Mouse (Mus musculus): ENCODE measurements around the gene Copa. TPM values are rescaled to one million over a fixed set of nuclear protein-coding genes. Genes with fewer than 3 reads are reported as not detected.

Gene Copa
- polyA plus RNA-seq, 1 experiment from 2014 or later, result 281 TPM

DNA sequence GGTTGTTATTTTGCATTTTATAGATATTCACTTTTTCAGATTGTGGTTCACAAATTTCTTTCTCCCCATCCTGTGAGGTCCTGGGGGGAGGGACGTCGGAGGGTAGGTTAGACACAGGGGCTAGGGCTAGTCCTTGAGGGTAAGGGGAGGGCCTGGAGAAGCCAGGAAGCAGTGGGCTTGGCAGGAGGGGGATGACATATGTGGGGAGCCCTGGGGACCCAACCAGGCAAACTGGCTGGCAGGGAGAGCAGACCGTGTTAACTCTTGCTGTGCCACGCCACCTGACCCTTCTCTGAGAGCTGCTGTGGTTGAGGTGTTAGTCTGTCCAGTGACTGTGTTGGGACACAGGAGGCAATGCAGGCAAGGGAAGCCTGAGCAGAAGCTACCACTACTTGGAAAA, 21.7 kb upstream of the Copa start:
- Histone ChIP-seq H3K27ac (no peak overlapping the region), H3K4me3 (no peak overlapping the region), H3K27me3 (peaks cover 18% of the 10 kb centered on the region), H3K4me2 (replicated peaks) (no peak overlapping the region), H3K4me1 (peaks cover 34% of the 10 kb centered on the region), H3K9ac (no peak overlapping the region), H3K36me3 (peaks cover 17% of the 10 kb centered on the region), H3K9me3 (no peaks in the 10 kb centered on the region)
- 33% methylated on average over 4 of the region's 4 CpGs for WGBS
- ATAC-seq (ENCODE audit: low FRiP score, low read depth), result no peak

DNA sequence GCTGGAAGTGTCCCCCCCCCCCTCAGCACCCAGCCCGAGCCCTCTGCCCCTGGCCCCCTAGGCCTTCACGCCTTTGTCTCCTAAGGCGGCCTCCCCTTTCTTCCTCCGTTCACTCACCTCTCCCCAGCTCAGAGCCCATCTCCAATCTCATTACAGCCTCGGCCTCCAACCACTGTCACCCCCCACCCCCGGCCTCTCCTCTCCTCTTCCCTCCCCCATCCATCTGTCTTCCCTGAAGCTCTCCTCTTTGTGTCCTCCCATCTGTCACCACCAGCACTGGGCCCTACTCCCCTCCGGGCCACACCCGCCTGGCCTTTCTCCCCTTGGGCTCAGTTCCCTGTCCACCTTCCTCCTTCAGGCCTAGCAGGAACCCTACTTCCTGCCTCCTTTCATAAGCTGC, 21.1 kb upstream of the Copa start:
- Histone ChIP-seq H3K4me3 (no peak overlapping the region), H3K36me3 (peaks cover 23% of the 10 kb centered on the region), H3K27me3 (peaks cover 12% of the 10 kb centered on the region), H3K4me2 (replicated peaks) (no peak overlapping the region), H3K4me1 (peaks cover 34% of the 10 kb centered on the region), H3K9me3 (no peaks in the 10 kb centered on the region), H3K27ac (no peak overlapping the region), H3K9ac (no peak overlapping the region)
- 34% methylated on average over 8 of the region's 8 CpGs for WGBS
- no peak for ATAC-seq (ENCODE audit: low FRiP score, low read depth)

DNA sequence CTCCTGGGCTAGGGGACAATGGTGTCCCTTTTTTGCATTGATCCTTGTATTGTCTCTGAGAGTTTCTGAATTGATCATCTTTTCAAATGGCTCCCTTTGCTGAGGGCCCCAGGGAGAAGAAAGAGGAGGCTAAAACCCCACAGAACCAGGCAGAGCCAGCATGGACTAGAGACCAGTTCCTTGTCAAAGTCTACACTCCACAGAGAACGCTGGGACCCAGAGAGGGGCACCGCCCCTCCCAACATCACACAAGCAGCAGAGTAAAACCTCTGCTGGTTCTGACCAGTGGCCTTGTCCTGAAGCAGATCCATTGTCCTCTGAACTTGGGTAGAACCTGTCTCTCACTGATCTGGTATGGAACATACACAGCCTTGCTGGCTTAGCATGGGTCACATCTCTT, 20.2 kb upstream of the Copa start:
- Histone ChIP-seq H3K4me3 (no peak overlapping the region), H3K9me3 (no peaks in the 10 kb centered on the region), H3K36me3 (peaks cover 32% of the 10 kb centered on the region), H3K4me2 (replicated peaks) (no peak overlapping the region), H3K4me1 (peaks cover 34% of the 10 kb centered on the region), H3K9ac (no peak overlapping the region), H3K27me3 (peaks cover 3% of the 10 kb centered on the region; the same call in 1 of the 2 replicates), H3K27ac (no peak overlapping the region)
- ATAC-seq (ENCODE audit: low FRiP score, low read depth), result no peak
- 84% methylated on average over 2 of the region's 2 CpGs for WGBS

DNA sequence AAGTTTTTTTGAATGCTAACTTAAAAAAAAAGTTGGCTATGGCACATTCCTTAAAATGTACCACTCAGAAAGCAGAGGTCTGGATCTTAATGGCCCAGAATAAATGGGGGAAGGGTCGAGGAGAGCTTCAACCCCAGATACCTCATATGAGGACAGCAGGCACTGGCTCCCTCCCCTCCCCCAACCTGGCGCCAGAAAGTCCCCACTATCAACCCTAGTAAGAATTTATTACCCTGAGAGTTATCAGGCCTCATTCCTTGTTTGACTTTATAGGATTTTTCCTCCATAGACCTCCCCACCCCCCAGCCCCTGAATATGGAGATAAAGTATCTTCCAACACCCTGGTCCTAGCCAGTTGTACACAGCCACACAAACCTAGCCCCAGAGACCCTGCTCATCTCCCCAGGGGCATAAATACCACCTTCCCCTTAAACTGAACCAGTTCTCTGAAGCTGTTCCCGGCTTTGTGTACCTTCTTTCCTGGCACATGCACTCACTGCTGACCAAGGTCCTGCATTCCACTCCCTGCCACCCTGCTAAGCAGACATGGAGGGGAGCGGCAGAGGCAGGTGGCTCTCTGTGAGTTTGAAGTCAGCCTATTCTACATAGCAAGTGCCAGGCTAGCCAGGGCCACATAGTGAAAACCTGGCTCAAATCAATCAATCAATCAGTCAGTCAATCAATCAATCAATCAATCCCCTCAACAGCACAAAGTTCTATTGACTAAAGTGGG, 18.9 kb upstream of the Copa start:
- Histone ChIP-seq H3K27me3 (no peaks in the 10 kb centered on the region), H3K9ac (no peak overlapping the region), H3K4me1 (peaks cover 24% of the 10 kb centered on the region), H3K4me2 (replicated peaks) (no peak overlapping the region), H3K36me3 (peaks cover 45% of the 10 kb centered on the region), H3K27ac (peak overlapping the region; percentile 22; the same call in 1 of the 2 replicates), H3K4me3 (no peak overlapping the region), H3K9me3 (no peaks in the 10 kb centered on the region)
- no peak for ATAC-seq (ENCODE audit: low FRiP score, low read depth)
- 24% methylated on average over 4 of the region's 4 CpGs for WGBS

DNA sequence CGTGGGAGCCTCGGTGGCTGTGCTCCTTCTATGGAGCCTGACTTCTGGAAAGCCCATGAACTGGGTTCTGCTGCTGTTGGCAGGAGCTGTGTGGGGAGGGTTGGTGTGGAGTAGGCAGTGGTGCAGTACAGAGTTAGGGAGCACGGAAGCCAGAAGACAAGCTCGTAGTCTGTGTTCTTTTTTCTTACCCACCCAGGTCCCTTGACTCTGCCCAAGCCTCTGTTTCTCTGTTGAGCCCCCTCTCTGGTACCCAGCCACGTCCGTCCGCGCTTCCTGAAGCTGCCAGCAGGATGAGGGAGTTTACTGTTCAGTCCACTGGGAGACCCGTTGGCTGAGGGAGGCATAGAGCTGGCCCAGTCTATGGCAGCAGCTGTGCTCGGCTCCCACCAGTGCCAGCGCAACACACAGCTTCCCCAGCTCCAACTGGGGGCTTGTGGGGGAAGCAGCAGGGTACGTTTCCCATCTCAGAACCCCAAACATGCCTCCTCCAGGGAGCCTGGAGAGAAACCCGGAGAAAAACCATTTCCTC, 17.7 kb upstream of the Copa start:
- H3K36me3 ChIP-seq, result peaks cover 58% of the 10 kb centered on the region
- no peak overlapping the region for H3K9ac ChIP-seq
- peak overlapping the region; percentile 65 for H3K27ac ChIP-seq
- H3K4me3 ChIP-seq, result no peak overlapping the region
- ATAC-seq (ENCODE audit: low FRiP score, low read depth), result no peak
- H3K4me1 ChIP-seq, result peaks cover 24% of the 10 kb centered on the region
- WGBS, result 66% methylated on average over 13 of the region's 13 CpGs
- no peaks in the 10 kb centered on the region for H3K27me3 ChIP-seq
- no peak overlapping the region for H3K4me2 ChIP-seq (replicated peaks)
- H3K9me3 ChIP-seq, result no peaks in the 10 kb centered on the region

DNA sequence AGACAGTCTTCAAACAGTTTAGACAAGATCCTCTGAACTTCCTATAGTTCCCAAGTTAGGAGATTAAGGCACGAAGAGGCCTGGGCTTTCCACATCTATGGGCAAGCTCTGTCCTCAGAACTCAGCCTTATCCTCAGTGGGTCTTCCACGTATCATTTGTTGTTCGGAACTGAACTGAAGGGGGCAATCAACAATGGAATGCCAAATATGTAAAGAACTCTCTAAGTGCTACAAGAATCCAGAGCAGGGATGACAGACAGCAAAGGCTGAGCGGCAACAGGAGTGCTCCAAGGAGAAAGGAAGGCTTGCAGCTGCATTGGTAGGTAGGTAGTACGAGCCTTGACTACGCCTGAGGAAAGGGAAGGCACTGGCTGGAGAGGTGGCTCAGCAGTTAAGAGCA, 12.1 kb upstream of the Copa start:
- Histone ChIP-seq H3K4me2 (replicated peaks) (no peak overlapping the region), H3K27ac (no peak overlapping the region), H3K9ac (no peak overlapping the region), H3K4me3 (no peak overlapping the region), H3K4me1 (no peaks in the 10 kb centered on the region), H3K27me3 (no peaks in the 10 kb centered on the region), H3K9me3 (no peaks in the 10 kb centered on the region), H3K36me3 (peaks cover 100% of the 10 kb centered on the region)
- WGBS, result 64% methylated on average over 6 of the region's 6 CpGs
- no peak for ATAC-seq (ENCODE audit: low FRiP score, low read depth)

DNA sequence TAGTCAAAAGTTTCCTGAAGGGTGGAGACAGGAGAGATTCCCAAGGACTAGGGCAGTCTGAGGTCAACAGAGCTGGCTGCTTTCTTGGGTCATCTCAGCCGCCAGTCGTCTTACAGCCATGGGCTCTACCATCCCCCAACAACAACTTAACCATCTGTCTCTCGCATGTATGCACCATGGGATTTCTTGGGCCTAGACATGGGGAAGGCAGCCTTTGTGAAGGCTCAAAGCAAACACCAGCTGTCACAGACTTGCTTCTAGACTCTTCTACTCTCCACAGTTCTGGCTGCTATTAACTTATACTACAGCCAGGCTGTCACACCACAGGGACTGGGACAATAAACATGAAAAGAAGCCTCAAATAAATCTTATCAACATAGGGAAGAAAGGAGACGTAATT, 10.8 kb upstream of the Copa start:
- H3K9me3 ChIP-seq, result no peaks in the 10 kb centered on the region
- H3K4me3 ChIP-seq, result no peak overlapping the region
- H3K4me2 ChIP-seq (replicated peaks), result no peak overlapping the region
- H3K4me1 ChIP-seq, result no peaks in the 10 kb centered on the region
- peaks cover 100% of the 10 kb centered on the region for H3K36me3 ChIP-seq
- WGBS, result 74% methylated on average over 4 of the region's 4 CpGs
- H3K27ac ChIP-seq, result no peak overlapping the region
- no peak for ATAC-seq (ENCODE audit: low FRiP score, low read depth)
- H3K9ac ChIP-seq, result no peak overlapping the region
- H3K27me3 ChIP-seq, result no peaks in the 10 kb centered on the region

DNA sequence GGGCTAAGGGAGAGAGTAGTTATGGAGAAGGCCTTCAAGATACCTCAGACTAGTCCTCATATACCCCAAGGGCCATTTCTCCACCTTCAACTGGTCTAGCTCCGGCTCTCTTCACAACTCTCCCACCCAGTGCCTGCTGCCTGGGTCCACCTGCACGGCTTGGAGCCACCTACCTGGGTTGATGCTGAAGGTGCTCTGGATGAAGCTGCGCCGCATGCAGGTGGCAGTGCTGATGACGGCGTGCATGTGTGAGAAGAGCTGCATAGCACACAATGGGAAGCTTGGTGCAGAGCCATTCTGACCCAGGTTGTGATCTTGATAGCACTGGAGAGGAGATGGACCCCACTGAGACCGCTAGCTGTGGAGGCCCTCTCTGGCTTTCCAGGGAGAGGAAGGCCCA, 9.7 kb upstream of the Copa start:
- peaks cover 96% of the 10 kb centered on the region for H3K36me3 ChIP-seq
- 94% methylated on average over 7 of the region's 7 CpGs for WGBS
- H3K4me2 ChIP-seq (replicated peaks), result no peak overlapping the region
- no peaks in the 10 kb centered on the region for H3K9me3 ChIP-seq
- no peak overlapping the region for H3K9ac ChIP-seq
- H3K27ac ChIP-seq, result no peak overlapping the region
- no peaks in the 10 kb centered on the region for H3K27me3 ChIP-seq
- H3K4me1 ChIP-seq, result no peaks in the 10 kb centered on the region
- no peak for ATAC-seq (ENCODE audit: low FRiP score, low read depth)
- no peak overlapping the region for H3K4me3 ChIP-seq

DNA sequence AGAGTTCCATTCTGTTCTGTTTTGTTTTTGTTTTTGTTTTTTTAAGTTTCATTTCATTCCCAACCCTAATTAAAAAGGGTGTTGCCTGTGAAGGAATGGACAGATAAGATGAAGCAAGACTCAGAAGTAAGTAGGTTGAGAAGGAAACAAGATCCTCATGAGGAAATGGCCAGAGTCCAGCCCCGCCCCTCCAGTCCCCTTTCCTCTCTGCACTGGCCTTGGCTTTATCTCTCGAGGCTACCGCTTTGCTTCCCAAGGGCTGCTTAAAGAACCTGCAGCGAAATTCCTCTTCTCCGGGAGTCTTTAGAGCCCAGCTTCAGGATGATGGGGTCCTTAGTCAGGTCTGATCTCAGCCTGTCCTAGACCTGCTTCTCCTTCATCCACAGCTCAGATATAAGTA, 4.3 kb upstream of the Copa start:
- peaks cover 5% of the 10 kb centered on the region; the same call in 1 of the 2 replicates for H3K4me1 ChIP-seq
- H3K27me3 ChIP-seq, result no peaks in the 10 kb centered on the region
- no peaks in the 10 kb centered on the region for H3K9me3 ChIP-seq
- no peak overlapping the region for H3K27ac ChIP-seq
- 82% methylated on average over 5 of the region's 5 CpGs for WGBS
- no peak overlapping the region for H3K9ac ChIP-seq
- H3K4me2 ChIP-seq (replicated peaks), result no peak overlapping the region
- H3K4me3 ChIP-seq, result no peak overlapping the region
- peaks cover 65% of the 10 kb centered on the region for H3K36me3 ChIP-seq
- ATAC-seq (ENCODE audit: low FRiP score, low read depth), result no peak

DNA sequence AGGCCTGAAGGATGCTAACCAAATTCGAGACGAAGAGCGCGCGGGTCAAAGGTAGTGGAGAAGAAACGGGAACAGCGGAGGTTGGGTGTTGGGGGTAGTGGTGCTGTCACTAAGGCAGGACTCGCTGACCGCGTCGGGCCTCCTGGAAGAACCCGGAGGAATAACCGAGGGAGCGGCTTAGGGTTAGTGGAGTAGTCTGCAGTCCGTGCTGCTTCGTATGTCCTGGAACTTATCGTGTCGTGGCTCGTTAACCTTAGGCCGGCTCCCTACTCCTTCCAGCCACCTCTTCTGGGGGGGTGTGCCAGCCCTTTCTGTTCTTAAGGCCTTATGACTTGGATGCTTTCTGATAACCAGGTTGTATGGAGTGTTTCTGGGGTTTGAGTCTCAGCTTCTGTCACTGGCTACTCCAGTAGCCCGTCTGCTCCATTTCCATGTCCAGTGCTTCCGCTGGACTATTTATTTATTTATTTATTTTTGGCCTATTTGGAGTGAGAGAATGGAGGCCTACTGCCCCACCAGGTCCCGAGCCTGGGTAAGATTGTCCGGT, 643 bp downstream of the Copa start:
- H3K36me3 ChIP-seq, result peaks cover 20% of the 10 kb centered on the region
- H3K9ac ChIP-seq, result peak overlapping the region; percentile 89
- no peaks in the 10 kb centered on the region for H3K27me3 ChIP-seq
- peak overlapping the region; percentile 68 for H3K4me2 ChIP-seq (replicated peaks)
- H3K9me3 ChIP-seq, result no peaks in the 10 kb centered on the region
- WGBS, result 2% methylated on average over 24 of the region's 24 CpGs
- H3K4me3 ChIP-seq, result peak overlapping the region; percentile 84
- ATAC-seq (ENCODE audit: low FRiP score, low read depth), result peak; percentile 72
- H3K27ac ChIP-seq, result peak overlapping the region; percentile 73
- H3K4me1 ChIP-seq, result peaks cover 19% of the 10 kb centered on the region

DNA sequence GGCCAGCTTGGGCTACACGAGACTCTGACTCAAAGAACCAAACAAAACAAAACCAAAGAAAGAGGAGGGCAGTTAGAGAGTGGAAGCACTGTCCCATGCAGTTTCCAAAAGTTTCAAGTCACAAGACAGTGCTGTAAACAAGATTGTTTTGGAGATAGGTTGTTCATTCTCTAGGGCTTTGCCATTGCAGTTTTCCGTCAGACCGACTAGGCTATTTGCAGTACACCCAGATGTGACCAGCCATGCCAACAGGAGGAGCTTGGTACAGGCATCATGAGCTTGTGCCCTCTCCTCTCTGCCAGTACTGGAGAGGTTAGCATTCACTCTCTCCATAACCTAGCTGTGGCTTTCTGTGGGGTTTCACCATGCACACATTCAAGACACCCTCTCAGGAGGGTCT, 11.2 kb downstream of the Copa start:
- Histone ChIP-seq H3K9me3 (no peaks in the 10 kb centered on the region), H3K4me3 (no peak overlapping the region), H3K27me3 (no peaks in the 10 kb centered on the region), H3K27ac (no peak overlapping the region), H3K9ac (no peak overlapping the region), H3K4me2 (replicated peaks) (no peak overlapping the region), H3K4me1 (no peaks in the 10 kb centered on the region), H3K36me3 (peaks cover 90% of the 10 kb centered on the region)
- ATAC-seq (ENCODE audit: low FRiP score, low read depth), result no peak
- WGBS, result 81% methylated on average over 3 of the region's 3 CpGs

DNA sequence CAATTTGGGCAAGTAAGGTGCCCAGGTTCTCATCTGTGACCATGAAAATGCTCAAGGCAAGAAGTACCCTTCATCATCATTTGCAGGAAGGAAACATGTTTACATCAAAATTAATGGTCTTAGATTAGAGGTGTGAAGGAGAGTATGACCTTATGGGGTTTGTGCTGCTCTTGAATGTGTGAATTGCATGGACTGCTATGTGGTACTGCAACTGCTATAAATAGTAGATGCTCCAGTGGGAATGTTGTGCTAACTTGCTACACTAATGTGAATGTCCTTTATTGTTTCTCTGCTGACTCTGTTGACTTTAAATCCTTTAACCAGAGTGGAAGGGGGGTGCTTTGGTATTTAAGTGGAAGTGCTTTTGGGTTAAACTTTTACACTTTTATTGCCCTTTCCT, 12.0 kb downstream of the Copa start:
- Histone ChIP-seq H3K4me2 (replicated peaks) (no peak overlapping the region), H3K27me3 (no peaks in the 10 kb centered on the region), H3K9ac (no peak overlapping the region), H3K36me3 (peaks cover 87% of the 10 kb centered on the region), H3K4me1 (no peaks in the 10 kb centered on the region), H3K27ac (no peak overlapping the region), H3K9me3 (no peaks in the 10 kb centered on the region), H3K4me3 (no peak overlapping the region)
- no peak for ATAC-seq (ENCODE audit: low FRiP score, low read depth)

DNA sequence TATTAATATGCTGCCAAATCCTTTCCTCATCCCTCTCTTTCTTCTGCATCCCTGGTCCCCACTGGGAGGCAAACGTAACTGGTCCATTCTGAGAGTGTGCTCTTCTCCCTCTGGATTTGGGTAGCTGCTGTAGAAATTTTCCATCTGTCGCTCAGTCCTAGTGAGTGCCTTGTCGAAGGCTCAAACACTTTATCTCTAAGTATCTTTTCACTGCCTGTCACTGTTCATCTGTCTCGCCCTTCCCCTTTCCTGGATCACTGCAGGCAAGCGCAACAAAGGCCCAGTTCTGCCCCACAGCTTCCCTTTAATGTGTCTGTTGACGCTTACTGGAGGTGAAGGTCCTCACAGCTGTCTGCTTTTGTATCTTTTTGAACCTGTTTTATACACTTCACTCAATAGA, 12.9 kb downstream of the Copa start:
- no peak overlapping the region for H3K4me3 ChIP-seq
- no peaks in the 10 kb centered on the region for H3K27me3 ChIP-seq
- no peak overlapping the region for H3K9ac ChIP-seq
- H3K4me1 ChIP-seq, result no peaks in the 10 kb centered on the region
- WGBS, result 82% methylated on average over 6 of the region's 6 CpGs
- ATAC-seq (ENCODE audit: low FRiP score, low read depth), result no peak
- H3K4me2 ChIP-seq (replicated peaks), result no peak overlapping the region
- peaks cover 83% of the 10 kb centered on the region for H3K36me3 ChIP-seq
- H3K9me3 ChIP-seq, result no peaks in the 10 kb centered on the region
- no peak overlapping the region for H3K27ac ChIP-seq

Data from limb, embryonic 13.5 days (tissue).